Mouse (Mus musculus): ENCODE results near the gene Atp2b4. TPM values are rescaled to one million over a fixed set of nuclear protein-coding genes. Genes with fewer than 3 reads are reported as not detected.

Atp2b4 gene
- polyA plus RNA-seq, 1 experiment from 2014 or later, result 27.5 TPM

DNA sequence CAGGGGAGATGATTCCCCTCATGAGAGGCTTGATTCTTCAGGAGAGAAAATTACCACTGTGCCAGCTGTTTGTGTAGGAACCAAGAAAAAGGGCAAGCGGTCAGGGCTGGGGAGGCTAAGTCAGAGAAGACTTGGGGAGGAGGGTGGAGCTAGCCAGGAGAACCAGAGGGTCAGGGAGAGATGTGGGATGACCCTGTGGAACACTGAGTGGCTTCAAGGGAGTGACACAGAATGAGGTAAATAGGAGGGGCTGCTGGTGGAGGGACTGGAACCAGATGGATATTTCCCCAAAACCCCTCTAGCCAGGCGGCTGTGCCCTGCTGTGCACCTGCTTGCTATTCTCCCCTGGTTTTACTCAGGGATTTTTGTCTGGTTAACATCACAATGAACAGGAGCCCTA, 24.3 kb upstream of the Atp2b4 start:
- Histone ChIP-seq H3K4me1 (replicated peaks) (peaks cover 98% of the 10 kb centered on the region), H3K4me3 (replicated peaks) (peak overlapping the region; percentile 29), H3K4me2 (peak overlapping the region; percentile 66), H3K9ac (peak overlapping the region; percentile 74), H3K9me3 (replicated peaks) (no peaks in the 10 kb centered on the region), H3K27ac (peak overlapping the region; percentile 99), H3K36me3 (no peaks in the 10 kb centered on the region), H3K27me3 (no peaks in the 10 kb centered on the region)
- 32% methylated on average over 2 of the region's 2 CpGs for WGBS (ENCODE audit: insufficient replicate concordance)
- DNase-seq, result no peak
- ATAC-seq (ENCODE audit: low read depth), result peak; percentile 43

DNA sequence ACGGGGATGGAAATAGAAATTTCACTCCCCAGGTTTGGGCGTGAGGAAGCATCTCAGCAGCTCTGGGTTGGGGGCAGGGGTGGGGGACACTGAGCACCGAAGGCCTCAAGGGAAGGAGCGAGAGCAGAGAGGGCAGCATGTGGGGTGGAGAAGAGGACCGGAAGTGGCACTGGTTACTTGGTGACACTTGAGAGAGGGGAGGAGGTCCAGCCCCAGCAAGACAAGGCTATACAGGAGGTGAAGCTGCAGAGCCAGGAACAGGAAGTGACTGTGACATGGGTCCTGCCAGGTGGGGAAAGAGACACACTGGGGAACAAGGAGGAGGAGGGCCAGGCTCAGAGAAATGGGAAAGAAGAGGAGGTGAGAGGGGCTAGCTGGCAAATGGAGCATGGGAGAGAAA, 20.3 kb upstream of the Atp2b4 start:
- no peaks in the 10 kb centered on the region for H3K36me3 ChIP-seq
- H3K27me3 ChIP-seq, result no peaks in the 10 kb centered on the region
- DNase-seq (no peak), ATAC-seq (ENCODE audit: low read depth) (no peak)
- WGBS (ENCODE audit: insufficient replicate concordance), result 40% methylated on average over 5 of the region's 5 CpGs
- H3K4me3 ChIP-seq (replicated peaks), result no peak overlapping the region
- no peak overlapping the region for H3K4me2 ChIP-seq
- H3K9me3 ChIP-seq (replicated peaks), result no peaks in the 10 kb centered on the region
- peak overlapping the region; percentile 32; the same call in 1 of the 2 replicates for H3K27ac ChIP-seq
- 0 out of 2 replicates have a peak overlapping the region, but pooled peaks have one; percentile 3 for H3K9ac ChIP-seq
- H3K4me1 ChIP-seq (replicated peaks), result peaks cover 77% of the 10 kb centered on the region

DNA sequence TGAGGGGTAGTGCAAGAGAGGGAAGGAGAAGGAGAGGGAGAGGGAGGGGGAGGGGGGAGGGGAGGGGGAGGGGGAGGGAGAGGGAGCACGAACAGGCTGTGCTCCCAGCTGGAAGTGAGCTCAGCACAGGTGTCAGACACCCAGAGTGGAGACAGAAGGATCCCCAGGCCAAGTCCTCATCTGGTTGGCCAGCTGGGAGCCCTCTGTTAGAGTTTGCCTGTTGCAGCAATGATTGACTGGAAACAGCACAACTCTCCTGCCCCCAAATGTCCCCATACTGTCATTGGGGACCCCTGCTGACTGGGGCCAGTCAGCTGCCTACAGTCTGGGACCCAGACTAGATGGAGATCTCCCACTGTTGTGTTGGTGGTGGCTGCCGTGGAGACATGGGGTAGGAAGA, 19.3 kb upstream of the Atp2b4 start:
- no peaks in the 10 kb centered on the region for H3K9me3 ChIP-seq (replicated peaks)
- DNase-seq, result no peak
- H3K9ac ChIP-seq, result peak overlapping the region; percentile 3
- no peak overlapping the region for H3K4me2 ChIP-seq
- H3K36me3 ChIP-seq, result no peaks in the 10 kb centered on the region
- 33% methylated on average over 2 of the region's 2 CpGs for WGBS (ENCODE audit: insufficient replicate concordance)
- H3K27me3 ChIP-seq, result no peaks in the 10 kb centered on the region
- ATAC-seq (ENCODE audit: low read depth), result no peak
- H3K4me3 ChIP-seq (replicated peaks), result no peak overlapping the region
- H3K27ac ChIP-seq, result peak overlapping the region; percentile 32; the same call in 1 of the 2 replicates
- peaks cover 77% of the 10 kb centered on the region for H3K4me1 ChIP-seq (replicated peaks)

DNA sequence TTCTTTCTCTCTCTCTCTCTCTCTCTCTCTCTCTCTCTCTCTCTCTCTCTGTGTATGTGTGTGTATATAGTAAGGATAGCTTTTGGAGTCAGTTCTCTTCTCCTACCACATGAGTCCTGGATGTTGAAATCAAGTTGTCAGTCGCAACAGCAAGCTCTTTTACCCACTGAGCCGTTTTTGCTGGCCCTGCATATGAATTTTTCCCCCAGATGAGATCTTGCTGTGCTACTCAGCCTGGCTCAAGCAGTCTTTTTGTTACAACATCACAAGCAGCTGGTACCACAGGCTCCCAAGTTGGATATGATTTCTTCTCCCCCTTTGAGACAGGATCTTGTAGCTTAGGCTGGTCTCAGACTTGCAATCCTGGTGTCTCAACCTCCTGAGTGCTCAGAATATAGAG, 17.7 kb upstream of the Atp2b4 start:
- H3K9me3 ChIP-seq (replicated peaks), result no peaks in the 10 kb centered on the region
- H3K4me3 ChIP-seq (replicated peaks), result no peak overlapping the region
- DNase-seq (no peak), ATAC-seq (ENCODE audit: low read depth) (no peak)
- H3K4me2 ChIP-seq, result no peak overlapping the region
- H3K27me3 ChIP-seq, result no peaks in the 10 kb centered on the region
- H3K36me3 ChIP-seq, result no peaks in the 10 kb centered on the region
- 55% methylated on average over 2 of the region's 2 CpGs for WGBS (ENCODE audit: insufficient replicate concordance)
- H3K9ac ChIP-seq, result no peak overlapping the region
- H3K27ac ChIP-seq, result no peak overlapping the region
- H3K4me1 ChIP-seq (replicated peaks), result peaks cover 75% of the 10 kb centered on the region

DNA sequence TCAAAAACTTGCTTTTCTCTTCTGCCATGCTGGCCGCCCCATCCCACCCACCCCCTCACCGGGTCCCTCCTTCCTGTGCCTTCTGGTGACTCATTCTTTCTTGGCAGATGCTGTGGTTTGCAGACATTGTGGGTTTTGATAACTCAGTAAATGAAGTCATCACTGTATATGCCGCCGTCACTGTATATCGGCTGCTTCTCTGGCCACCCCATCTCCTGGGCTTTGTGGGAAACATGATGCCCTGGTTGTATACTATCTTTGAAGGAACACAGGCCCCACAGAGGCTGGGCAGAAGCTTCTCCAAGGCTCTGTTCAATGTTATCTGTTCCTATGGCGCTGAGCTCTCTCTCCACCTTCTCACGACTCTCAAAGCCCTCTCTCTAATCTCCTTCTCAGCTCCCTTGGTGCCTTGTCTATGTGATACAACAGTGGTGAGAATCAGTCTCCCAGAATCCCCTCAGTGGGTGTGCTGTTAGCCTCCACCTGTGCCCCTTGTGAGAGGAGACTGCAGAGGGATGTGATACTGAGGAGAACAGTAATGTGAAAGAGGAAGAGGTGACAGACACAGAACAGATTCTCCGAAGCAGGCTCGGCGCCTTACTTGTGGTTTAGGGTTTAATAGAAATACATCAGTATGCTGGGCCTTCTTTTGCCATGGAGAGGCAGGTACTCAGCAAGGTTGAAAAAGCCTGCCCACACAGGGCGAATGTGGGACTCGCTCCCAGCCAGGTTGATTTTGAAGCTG, 15.1 kb upstream of the Atp2b4 start:
- Histone ChIP-seq H3K9me3 (replicated peaks) (no peaks in the 10 kb centered on the region), H3K4me2 (peak overlapping the region; percentile 51), H3K4me1 (replicated peaks) (peaks cover 52% of the 10 kb centered on the region), H3K27me3 (no peaks in the 10 kb centered on the region), H3K36me3 (no peaks in the 10 kb centered on the region), H3K27ac (peak overlapping the region; percentile 83), H3K9ac (peak overlapping the region; percentile 62), H3K4me3 (replicated peaks) (no peak overlapping the region)
- ATAC-seq (ENCODE audit: low read depth) (peak; percentile 90), DNase-seq (no peak)
- WGBS (ENCODE audit: insufficient replicate concordance), result 17% methylated on average over 12 of the region's 12 CpGs

DNA sequence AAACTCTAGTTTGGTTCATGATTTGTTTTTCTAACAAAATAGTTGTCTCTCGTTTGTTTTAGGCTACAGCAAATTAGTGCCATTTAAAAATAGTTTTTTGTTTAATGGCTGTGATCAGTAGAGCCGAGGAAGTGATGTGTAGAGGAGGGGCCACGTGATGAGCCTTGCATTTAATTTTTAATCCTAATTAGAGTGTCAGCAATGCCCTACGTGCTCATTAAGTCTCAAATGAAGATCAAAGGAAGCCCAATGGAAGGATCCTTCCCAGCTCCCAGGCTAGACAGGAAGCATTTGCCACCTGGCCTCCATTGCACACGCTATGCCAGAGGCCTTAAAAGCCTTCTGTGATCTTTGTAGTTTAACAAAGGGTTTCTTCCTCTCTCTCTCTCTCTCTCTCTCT, 8.5 kb upstream of the Atp2b4 start:
- Histone ChIP-seq H3K9me3 (replicated peaks) (no peaks in the 10 kb centered on the region), H3K4me1 (replicated peaks) (peaks cover 34% of the 10 kb centered on the region), H3K27ac (no peak overlapping the region), H3K4me3 (replicated peaks) (no peak overlapping the region), H3K4me2 (no peak overlapping the region), H3K27me3 (no peaks in the 10 kb centered on the region), H3K36me3 (no peaks in the 10 kb centered on the region), H3K9ac (no peak overlapping the region)
- DNase-seq (no peak), ATAC-seq (ENCODE audit: low read depth) (no peak)
- 70% methylated on average over 5 of the region's 5 CpGs for WGBS (ENCODE audit: insufficient replicate concordance)

DNA sequence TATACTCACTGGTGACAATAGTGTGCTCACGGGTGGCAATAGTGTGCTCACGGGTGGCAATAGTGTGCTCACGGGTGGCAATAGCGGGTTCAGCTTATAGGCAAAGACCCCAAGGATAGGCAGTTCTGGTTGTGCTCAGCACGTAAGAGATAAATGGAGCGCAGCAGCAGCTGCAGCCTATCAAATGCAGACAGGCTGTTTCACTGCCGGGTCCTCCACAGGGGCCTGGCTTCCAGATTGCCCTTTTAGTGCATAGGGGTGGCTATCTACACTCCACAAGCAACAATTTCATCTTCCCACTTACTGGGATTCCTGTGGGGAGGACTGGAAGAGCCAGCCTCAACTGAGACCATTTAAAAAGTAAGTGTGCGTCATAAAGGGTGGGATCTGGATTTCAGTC, 7.2 kb upstream of the Atp2b4 start:
- Histone ChIP-seq H3K9me3 (replicated peaks) (no peaks in the 10 kb centered on the region), H3K4me3 (replicated peaks) (no peak overlapping the region), H3K27ac (peak overlapping the region; percentile 30; the same call in 1 of the 2 replicates), H3K36me3 (no peaks in the 10 kb centered on the region), H3K27me3 (no peaks in the 10 kb centered on the region), H3K4me2 (no peak overlapping the region), H3K9ac (no peak overlapping the region), H3K4me1 (replicated peaks) (peaks cover 37% of the 10 kb centered on the region)
- WGBS (ENCODE audit: insufficient replicate concordance), result 56% methylated on average over 8 of the region's 8 CpGs
- DNase-seq (no peak), ATAC-seq (ENCODE audit: low read depth) (peak; percentile 80)

DNA sequence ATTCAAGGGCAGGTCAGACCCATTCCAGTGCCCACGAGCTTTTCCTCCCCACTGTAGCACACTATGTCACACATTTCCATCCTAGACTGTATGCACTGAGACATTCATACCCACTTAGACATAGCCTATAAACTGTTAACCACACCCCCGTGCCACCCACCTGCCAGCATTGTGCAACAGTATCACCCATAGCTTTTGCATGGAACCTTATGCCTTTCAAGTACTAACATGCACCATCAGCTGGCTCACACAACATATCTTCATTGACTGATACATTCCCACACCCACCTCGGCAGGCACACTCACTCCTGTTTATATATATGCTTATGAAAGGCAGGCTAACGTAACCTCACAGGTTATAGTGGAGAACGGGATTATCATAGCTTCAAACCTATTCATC, 902 bp upstream of the Atp2b4 start:
- H3K4me3 ChIP-seq (replicated peaks), result peak overlapping the region; percentile 92; the same call in 1 of the 2 replicates
- ATAC-seq (ENCODE audit: low read depth) (no peak), DNase-seq (no peak)
- H3K9me3 ChIP-seq (replicated peaks), result no peaks in the 10 kb centered on the region
- H3K4me1 ChIP-seq (replicated peaks), result peaks cover 70% of the 10 kb centered on the region
- peaks cover 2% of the 10 kb centered on the region for H3K36me3 ChIP-seq
- H3K4me2 ChIP-seq, result peak overlapping the region; percentile 95
- no peaks in the 10 kb centered on the region for H3K27me3 ChIP-seq
- peak overlapping the region; percentile 99 for H3K27ac ChIP-seq
- 50% methylated on average over 5 of the region's 5 CpGs for WGBS (ENCODE audit: insufficient replicate concordance)
- peak overlapping the region; percentile 70 for H3K9ac ChIP-seq

DNA sequence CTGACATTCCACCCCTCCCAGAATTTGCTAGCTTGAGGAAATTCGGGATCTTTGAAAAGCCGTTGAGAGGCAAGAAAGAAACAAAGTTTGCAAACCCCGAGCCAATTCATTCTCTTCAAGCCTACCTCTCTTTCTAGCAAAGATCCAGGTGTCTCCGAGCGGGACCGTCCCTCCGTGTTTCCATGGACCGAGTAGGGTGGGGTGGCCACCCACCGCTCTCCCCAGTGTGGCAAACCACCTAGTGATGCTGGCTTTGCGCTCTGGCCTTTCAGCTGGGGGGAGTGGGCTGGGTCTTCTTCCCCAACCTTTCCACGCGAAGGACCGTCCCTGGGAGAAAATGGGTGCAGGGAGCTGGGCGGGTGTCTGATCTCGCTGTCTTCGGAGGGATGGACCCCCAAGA, 329 bp downstream of the Atp2b4 start:
- ATAC-seq (ENCODE audit: low read depth) (0 out of 2 replicates have a peak, but pooled peaks have one; percentile 7), DNase-seq (no peak)
- H3K36me3 ChIP-seq, result peaks cover 15% of the 10 kb centered on the region
- H3K4me3 ChIP-seq (replicated peaks), result peak overlapping the region; percentile 92
- WGBS (ENCODE audit: insufficient replicate concordance), result under 1% methylated on average over 16 of the region's 16 CpGs
- no peaks in the 10 kb centered on the region for H3K27me3 ChIP-seq
- H3K27ac ChIP-seq, result peak overlapping the region; percentile 99
- no peaks in the 10 kb centered on the region for H3K9me3 ChIP-seq (replicated peaks)
- H3K4me1 ChIP-seq (replicated peaks), result peaks cover 78% of the 10 kb centered on the region
- peak overlapping the region; percentile 97 for H3K9ac ChIP-seq
- peak overlapping the region; percentile 95 for H3K4me2 ChIP-seq

DNA sequence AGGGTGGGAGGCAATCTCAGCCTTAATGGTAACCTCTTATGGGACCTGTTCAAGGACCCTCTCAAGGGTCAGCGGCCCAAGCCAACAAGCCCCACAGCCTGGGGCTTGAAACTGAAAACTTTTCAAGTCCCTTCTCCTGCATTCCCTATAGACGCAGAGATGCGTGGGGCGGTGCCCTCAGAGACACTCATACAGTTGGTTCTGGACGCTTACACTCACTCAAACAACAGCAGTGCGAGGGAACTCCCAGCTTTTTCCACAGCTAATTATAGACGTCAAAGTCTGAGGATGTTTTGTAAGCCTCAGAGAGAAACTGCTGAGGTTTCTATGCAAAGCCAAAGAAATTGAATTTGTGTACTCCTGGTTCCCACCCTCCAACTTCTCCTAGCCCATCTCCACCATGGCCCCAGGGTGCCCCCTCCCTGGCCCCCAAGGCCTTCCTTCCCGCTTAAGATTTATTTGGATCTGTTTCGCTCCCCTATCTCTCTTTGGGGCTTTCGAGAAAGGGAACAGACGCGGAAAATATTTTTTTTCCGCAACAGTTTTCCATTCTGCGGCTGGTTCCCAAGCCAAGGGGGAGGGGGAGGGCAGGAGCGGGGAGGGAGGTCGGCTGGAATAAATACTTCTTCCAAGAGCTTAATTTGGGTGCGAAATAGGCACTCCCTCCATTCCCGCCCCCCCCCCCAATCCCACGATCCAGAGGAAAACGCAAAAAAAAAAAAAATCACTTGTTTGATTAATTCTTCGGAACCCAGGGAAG, 975 bp downstream of the Atp2b4 start:
- H3K9ac ChIP-seq, result peak overlapping the region; percentile 97
- peak; percentile 46 for DNase-seq
- ATAC-seq (ENCODE audit: low read depth), result no peak
- H3K27me3 ChIP-seq, result no peaks in the 10 kb centered on the region
- peak overlapping the region; percentile 99 for H3K27ac ChIP-seq
- no peaks in the 10 kb centered on the region for H3K9me3 ChIP-seq (replicated peaks)
- H3K4me2 ChIP-seq, result peak overlapping the region; percentile 95
- peaks cover 21% of the 10 kb centered on the region for H3K36me3 ChIP-seq
- H3K4me3 ChIP-seq (replicated peaks), result peak overlapping the region; percentile 92
- WGBS (ENCODE audit: insufficient replicate concordance), result 2% methylated on average over 21 of the region's 21 CpGs
- peaks cover 78% of the 10 kb centered on the region for H3K4me1 ChIP-seq (replicated peaks)

DNA sequence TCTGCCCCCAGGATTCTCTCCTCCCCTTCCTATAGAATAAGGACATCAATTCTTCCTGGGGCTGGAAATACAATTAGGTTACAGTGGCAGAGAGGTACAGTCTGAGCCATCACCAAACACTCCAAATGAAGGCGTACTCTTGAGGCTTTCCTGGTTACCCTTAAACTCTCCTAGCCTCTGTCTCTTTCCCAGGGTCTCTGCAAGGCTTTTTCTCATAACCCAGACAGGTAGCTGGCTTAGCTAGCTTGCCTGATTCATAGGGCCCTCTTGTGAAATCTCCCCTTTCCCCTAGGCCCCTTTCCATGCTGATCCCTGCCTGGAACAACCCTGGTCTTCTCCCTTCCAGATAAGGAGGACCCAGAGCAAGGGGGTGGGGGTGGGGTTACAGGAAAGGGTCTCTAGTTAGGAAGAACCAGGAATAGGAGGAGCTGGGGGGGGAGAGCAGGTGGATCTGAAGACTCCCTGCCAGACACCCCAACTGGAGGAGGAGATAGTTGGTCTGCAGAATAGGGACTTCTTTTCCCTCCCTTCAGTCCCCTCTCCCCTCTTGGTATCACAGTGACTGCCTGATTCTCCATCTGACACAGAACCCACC, 1.9 kb downstream of the Atp2b4 start:
- DNase-seq (no peak), ATAC-seq (ENCODE audit: low read depth) (no peak)
- H3K4me3 ChIP-seq (replicated peaks), result peak overlapping the region; percentile 92
- no peaks in the 10 kb centered on the region for H3K27me3 ChIP-seq
- peak overlapping the region; percentile 99 for H3K27ac ChIP-seq
- WGBS (ENCODE audit: insufficient replicate concordance), result 38% methylated on average over 1 of the region's 1 CpGs
- H3K4me1 ChIP-seq (replicated peaks), result peaks cover 86% of the 10 kb centered on the region
- H3K4me2 ChIP-seq, result peak overlapping the region; percentile 95
- H3K9ac ChIP-seq, result peak overlapping the region; percentile 97
- peaks cover 29% of the 10 kb centered on the region for H3K36me3 ChIP-seq
- H3K9me3 ChIP-seq (replicated peaks), result no peaks in the 10 kb centered on the region

All from liver, embryonic 13.5 days (tissue).